Mouse (Mus musculus): ENCODE results near the gene Polr1a. TPM values are rescaled to one million over a fixed set of nuclear protein-coding genes. Genes with fewer than 3 reads are reported as not detected.

Gene Polr1a
- polyA plus RNA-seq, 1 experiment from 2014 or later: 30.4 TPM

- WGBS: 76% methylated on average over 5 of the region's 5 CpGs
- no peak overlapping the region for H3K9ac ChIP-seq (ENCODE audit: low read length)
- no peaks in the 10 kb centered on the region for H3K9me3 ChIP-seq (replicated peaks; ENCODE audit: control insufficient read depth, low read length)
- peaks cover 25% of the 10 kb centered on the region for H3K36me3 ChIP-seq (ENCODE audit: control insufficient read depth, insufficient read depth, low read length)
- no peaks in the 10 kb centered on the region for H3K27me3 ChIP-seq (ENCODE audit: control insufficient read depth, insufficient read depth, low read length)
- no peak overlapping the region for H3K4me2 ChIP-seq (ENCODE audit: low read depth, low read length)
- ATAC-seq (ENCODE audit: insufficient read depth, low FRiP score): no peak
- no peaks in the 10 kb centered on the region for H3K4me1 ChIP-seq (ENCODE audit: control insufficient read depth, insufficient read depth, low read length)
- no peak overlapping the region for H3K4me3 ChIP-seq (replicated peaks; ENCODE audit: low read length)
- H3K27ac ChIP-seq (ENCODE audit: low read length): no peak overlapping the region
Measured at GRCm38 (mm10) chr6:71966683-71967303, 57.9 kb downstream of the Polr1a start.

GRCm38 (mm10) chr6:71967847-71968246, 59.0 kb downstream of the Polr1a start:
- no peak overlapping the region for H3K9ac ChIP-seq (ENCODE audit: low read length)
- H3K9me3 ChIP-seq (replicated peaks; ENCODE audit: control insufficient read depth, low read length): no peaks in the 10 kb centered on the region
- no peaks in the 10 kb centered on the region for H3K27me3 ChIP-seq (ENCODE audit: control insufficient read depth, insufficient read depth, low read length)
- ATAC-seq (ENCODE audit: insufficient read depth, low FRiP score): no peak
- no peak overlapping the region for H3K4me3 ChIP-seq (replicated peaks; ENCODE audit: low read length)
- no peak overlapping the region for H3K4me2 ChIP-seq (ENCODE audit: low read depth, low read length)
- 86% methylated on average over 7 of the region's 7 CpGs for WGBS
- H3K36me3 ChIP-seq (ENCODE audit: control insufficient read depth, insufficient read depth, low read length): peaks cover 25% of the 10 kb centered on the region
- no peaks in the 10 kb centered on the region for H3K4me1 ChIP-seq (ENCODE audit: control insufficient read depth, insufficient read depth, low read length)
- no peak overlapping the region for H3K27ac ChIP-seq (ENCODE audit: low read length)

GRCm38 (mm10) chr6:71969459-71969858, 60.6 kb downstream of the Polr1a start:
- H3K27ac ChIP-seq (ENCODE audit: low read length): no peak overlapping the region
- no peaks in the 10 kb centered on the region for H3K27me3 ChIP-seq (ENCODE audit: control insufficient read depth, insufficient read depth, low read length)
- H3K36me3 ChIP-seq (ENCODE audit: control insufficient read depth, insufficient read depth, low read length): peaks cover 31% of the 10 kb centered on the region
- no peak for ATAC-seq (ENCODE audit: insufficient read depth, low FRiP score)
- no peaks in the 10 kb centered on the region for H3K4me1 ChIP-seq (ENCODE audit: control insufficient read depth, insufficient read depth, low read length)
- H3K9me3 ChIP-seq (replicated peaks; ENCODE audit: control insufficient read depth, low read length): no peaks in the 10 kb centered on the region
- no peak overlapping the region for H3K4me3 ChIP-seq (replicated peaks; ENCODE audit: low read length)
- WGBS: 84% methylated on average over 7 of the region's 7 CpGs
- H3K4me2 ChIP-seq (ENCODE audit: low read depth, low read length): no peak overlapping the region
- H3K9ac ChIP-seq (ENCODE audit: low read length): no peak overlapping the region

- H3K27me3 ChIP-seq (ENCODE audit: control insufficient read depth, insufficient read depth, low read length): no peaks in the 10 kb centered on the region
- H3K4me3 ChIP-seq (replicated peaks; ENCODE audit: low read length): no peak overlapping the region
- H3K9me3 ChIP-seq (replicated peaks; ENCODE audit: control insufficient read depth, low read length): no peaks in the 10 kb centered on the region
- 70% methylated on average over 2 of the region's 2 CpGs for WGBS
- H3K36me3 ChIP-seq (ENCODE audit: control insufficient read depth, insufficient read depth, low read length): peaks cover 38% of the 10 kb centered on the region
- no peak overlapping the region for H3K9ac ChIP-seq (ENCODE audit: low read length)
- no peaks in the 10 kb centered on the region for H3K4me1 ChIP-seq (ENCODE audit: control insufficient read depth, insufficient read depth, low read length)
- no peak overlapping the region for H3K4me2 ChIP-seq (ENCODE audit: low read depth, low read length)
- ATAC-seq (ENCODE audit: insufficient read depth, low FRiP score): no peak
- no peak overlapping the region for H3K27ac ChIP-seq (ENCODE audit: low read length)
Measured at GRCm38 (mm10) chr6:71970154-71970553, 61.3 kb downstream of the Polr1a start.

- peaks cover 24% of the 10 kb centered on the region; the same call in 1 of the 2 replicates for H3K36me3 ChIP-seq (ENCODE audit: control insufficient read depth, insufficient read depth, low read length)
- no peak overlapping the region for H3K9ac ChIP-seq (ENCODE audit: low read length)
- no peaks in the 10 kb centered on the region for H3K9me3 ChIP-seq (replicated peaks; ENCODE audit: control insufficient read depth, low read length)
- no peak overlapping the region for H3K4me3 ChIP-seq (replicated peaks; ENCODE audit: low read length)
- ATAC-seq (ENCODE audit: insufficient read depth, low FRiP score): no peak
- no peaks in the 10 kb centered on the region for H3K27me3 ChIP-seq (ENCODE audit: control insufficient read depth, insufficient read depth, low read length)
- no peak overlapping the region for H3K4me2 ChIP-seq (ENCODE audit: low read depth, low read length)
- no peak overlapping the region for H3K27ac ChIP-seq (ENCODE audit: low read length)
- no peaks in the 10 kb centered on the region for H3K4me1 ChIP-seq (ENCODE audit: control insufficient read depth, insufficient read depth, low read length)
- WGBS: 91% methylated on average over 7 of the region's 7 CpGs
Measured at GRCm38 (mm10) chr6:71976592-71976991, 67.7 kb downstream of the Polr1a start.

GRCm38 (mm10) chr6:71980165-71980564, 71.3 kb downstream of the Polr1a start:
- Histone ChIP-seq H3K27me3 (ENCODE audit: control insufficient read depth, insufficient read depth, low read length) (no peaks in the 10 kb centered on the region), H3K4me3 (replicated peaks; ENCODE audit: low read length) (no peak overlapping the region), H3K9ac (ENCODE audit: low read length) (no peak overlapping the region), H3K4me1 (ENCODE audit: control insufficient read depth, insufficient read depth, low read length) (no peaks in the 10 kb centered on the region), H3K36me3 (ENCODE audit: control insufficient read depth, insufficient read depth, low read length) (peaks cover 9% of the 10 kb centered on the region; the same call in 1 of the 2 replicates), H3K27ac (ENCODE audit: low read length) (no peak overlapping the region), H3K4me2 (ENCODE audit: low read depth, low read length) (no peak overlapping the region), H3K9me3 (replicated peaks; ENCODE audit: control insufficient read depth, low read length) (no peaks in the 10 kb centered on the region)
- 75% methylated on average over 8 of the region's 8 CpGs for WGBS
- ATAC-seq (ENCODE audit: insufficient read depth, low FRiP score): no peak

- no peaks in the 10 kb centered on the region for H3K4me1 ChIP-seq (ENCODE audit: control insufficient read depth, insufficient read depth, low read length)
- no peak for ATAC-seq (ENCODE audit: insufficient read depth, low FRiP score)
- no peak overlapping the region for H3K27ac ChIP-seq (ENCODE audit: low read length)
- no peak overlapping the region for H3K4me2 ChIP-seq (ENCODE audit: low read depth, low read length)
- no peaks in the 10 kb centered on the region for H3K9me3 ChIP-seq (replicated peaks; ENCODE audit: control insufficient read depth, low read length)
- H3K4me3 ChIP-seq (replicated peaks; ENCODE audit: low read length): no peak overlapping the region
- H3K27me3 ChIP-seq (ENCODE audit: control insufficient read depth, insufficient read depth, low read length): no peaks in the 10 kb centered on the region
- 92% methylated on average over 2 of the region's 2 CpGs for WGBS
- H3K9ac ChIP-seq (ENCODE audit: low read length): no peak overlapping the region
- peaks cover 8% of the 10 kb centered on the region; the same call in 1 of the 2 replicates for H3K36me3 ChIP-seq (ENCODE audit: control insufficient read depth, insufficient read depth, low read length)
Measured at GRCm38 (mm10) chr6:71980587-71980986, 71.7 kb downstream of the Polr1a start.

- no peak overlapping the region; the same call in 1 of the 2 replicates for H3K27ac ChIP-seq (ENCODE audit: low read length)
- H3K4me1 ChIP-seq (ENCODE audit: control insufficient read depth, insufficient read depth, low read length): no peaks in the 10 kb centered on the region
- H3K4me3 ChIP-seq (replicated peaks; ENCODE audit: low read length): no peak overlapping the region
- no peak overlapping the region for H3K9ac ChIP-seq (ENCODE audit: low read length)
- peaks cover 8% of the 10 kb centered on the region; the same call in 1 of the 2 replicates for H3K36me3 ChIP-seq (ENCODE audit: control insufficient read depth, insufficient read depth, low read length)
- no peak for ATAC-seq (ENCODE audit: insufficient read depth, low FRiP score)
- WGBS: 72% methylated on average over 4 of the region's 4 CpGs
- H3K9me3 ChIP-seq (replicated peaks; ENCODE audit: control insufficient read depth, low read length): no peaks in the 10 kb centered on the region
- H3K27me3 ChIP-seq (ENCODE audit: control insufficient read depth, insufficient read depth, low read length): no peaks in the 10 kb centered on the region
- no peak overlapping the region for H3K4me2 ChIP-seq (ENCODE audit: low read depth, low read length)
Measured at GRCm38 (mm10) chr6:71981450-71981849, 72.6 kb downstream of the Polr1a start.

GRCm38 (mm10) chr6:71985984-71986383, 77.1 kb downstream of the Polr1a start:
- no peak overlapping the region for H3K9ac ChIP-seq (ENCODE audit: low read length)
- H3K27me3 ChIP-seq (ENCODE audit: control insufficient read depth, insufficient read depth, low read length): no peaks in the 10 kb centered on the region
- no peak overlapping the region for H3K4me2 ChIP-seq (ENCODE audit: low read depth, low read length)
- 90% methylated on average over 4 of the region's 4 CpGs for whole genome bisulfite sequencing
- no peaks in the 10 kb centered on the region for H3K36me3 ChIP-seq (ENCODE audit: control insufficient read depth, insufficient read depth, low read length)
- no peak overlapping the region for H3K4me3 ChIP-seq (replicated peaks; ENCODE audit: low read length)
- no peak for ATAC-seq (ENCODE audit: insufficient read depth, low FRiP score)
- H3K9me3 ChIP-seq (replicated peaks; ENCODE audit: control insufficient read depth, low read length): no peaks in the 10 kb centered on the region
- H3K4me1 ChIP-seq (ENCODE audit: control insufficient read depth, insufficient read depth, low read length): peaks cover 11% of the 10 kb centered on the region
- H3K27ac ChIP-seq (ENCODE audit: low read length): no peak overlapping the region

Measured in stomach, embryonic 16.5 days (tissue).